Mouse (Mus musculus) midbrain, embryonic 11.5 days (tissue): ENCODE data around the gene Phf12. TPM values are rescaled to one million over a fixed set of nuclear protein-coding genes. Genes with fewer than 3 reads are reported as not detected.

Experiments used
- ATAC-seq: fragments of 200-750 bp; cut with Nextera tagmentation; 2 replicates; pipeline ENCODE4 v1.8.0; 2017; ENCODE audit warnings: moderate TSS enrichment, moderate library complexity; ENCODE audit not compliant: low FRiP score
- DNase-seq: peaks from one replicate; pipeline ENCODE4 v3.0.0; 2015; ENCODE audit warnings: low spot score; ENCODE audit errors: missing footprints
- H3K27ac ChIP-seq: fragments of 300-500 bp; sonication (generic); 2 replicates; pipeline ENCODE4 v1.5.1; 2014; ENCODE audit warnings: low read depth, low read length
- H3K27me3 ChIP-seq: fragments of 300-500 bp; sonication (generic); 2 replicates; pipeline ENCODE4 v1.6.1; 2014; ENCODE audit warnings: mild to moderate bottlenecking, low read length, moderate library complexity, mixed read lengths; ENCODE audit not compliant: control insufficient read depth, insufficient read depth
- H3K36me3 ChIP-seq: fragments of 300-500 bp; sonication (generic); 2 replicates; pipeline ENCODE4 v1.6.1; 2014; ENCODE audit warnings: mild to moderate bottlenecking, low read length, moderate library complexity, mixed read lengths; ENCODE audit not compliant: control insufficient read depth, insufficient read depth
- H3K4me1 ChIP-seq: fragments of 300-500 bp; sonication (generic); 2 replicates; pipeline ENCODE4 v1.6.1; 2014; ENCODE audit warnings: low read length; ENCODE audit not compliant: control insufficient read depth, insufficient read depth
- H3K4me2 ChIP-seq: fragments of 300-500 bp; sonication (generic); 2 replicates; pipeline ENCODE4 v1.6.1; 2014; ENCODE audit warnings: mild to moderate bottlenecking, moderate library complexity
- H3K4me3 ChIP-seq: fragments of 300-500 bp; sonication (generic); 2 replicates; pipeline ENCODE4 v1.5.1; 2014; ENCODE audit warnings: low read depth, low read length
- H3K9ac ChIP-seq: fragments of 300-500 bp; sonication (generic); 2 replicates; pipeline ENCODE4 v1.6.1; 2014; ENCODE audit warnings: low read length
- H3K9me3 ChIP-seq: fragments of 300-500 bp; sonication (generic); 2 replicates; pipeline ENCODE4 v1.6.1; 2016; ENCODE audit warnings: low read length; ENCODE audit not compliant: control insufficient read depth
- WGBS: fragments of 180-500 bp; shearing (Covaris S2); extraction: QIAGEN DNeasy Blood & Tissue Kit; methylation state at CpG from one replicate; pipeline ENCODE4 v1.1.7; 2014; 5-methylcytosine and 5-hydroxymethylcytosine counted together
- microRNA counts: library from miRNA; unstranded; fragments of <30 nt; microRNA quantifications from one replicate; lab custom pipeline; 2015
- microRNA-seq: library from miRNA; unstranded; fragments of <30 nt; microRNA quantifications from one replicate; pipeline ENCODE4, GENCODE M21; 2017
- polyA plus RNA-seq: library from polyadenylated mRNA; unstranded; fragments of >200 nt; fragmentation: Nextera tagmentation; extraction: Ambion mirVana; gene quantifications from 2 replicates; pipeline ENCODE4 v1.2.1, GENCODE M21; 2014

The Phf12 gene
- polyA plus RNA-seq, 1 experiment from 2014 or later: 18.0 TPM

- ATAC-seq (no peak), DNase-seq (no peak)
- Histone ChIP-seq H3K4me1 (no peaks in the 10 kb centered on the region), H3K9ac (no peak overlapping the region), H3K4me3 (no peak overlapping the region), H3K36me3 (peaks cover 13% of the 10 kb centered on the region), H3K27me3 (no peaks in the 10 kb centered on the region), H3K4me2 (no peak overlapping the region), H3K27ac (peak overlapping the region; percentile 27), H3K9me3 (no peaks in the 10 kb centered on the region)
- WGBS: 34% methylated on average over 6 of the region's 6 CpGs
Measured at GRCm38 (mm10) chr11:78072425-78073130, 90.0 kb downstream of the Phf12 start.

DNA sequence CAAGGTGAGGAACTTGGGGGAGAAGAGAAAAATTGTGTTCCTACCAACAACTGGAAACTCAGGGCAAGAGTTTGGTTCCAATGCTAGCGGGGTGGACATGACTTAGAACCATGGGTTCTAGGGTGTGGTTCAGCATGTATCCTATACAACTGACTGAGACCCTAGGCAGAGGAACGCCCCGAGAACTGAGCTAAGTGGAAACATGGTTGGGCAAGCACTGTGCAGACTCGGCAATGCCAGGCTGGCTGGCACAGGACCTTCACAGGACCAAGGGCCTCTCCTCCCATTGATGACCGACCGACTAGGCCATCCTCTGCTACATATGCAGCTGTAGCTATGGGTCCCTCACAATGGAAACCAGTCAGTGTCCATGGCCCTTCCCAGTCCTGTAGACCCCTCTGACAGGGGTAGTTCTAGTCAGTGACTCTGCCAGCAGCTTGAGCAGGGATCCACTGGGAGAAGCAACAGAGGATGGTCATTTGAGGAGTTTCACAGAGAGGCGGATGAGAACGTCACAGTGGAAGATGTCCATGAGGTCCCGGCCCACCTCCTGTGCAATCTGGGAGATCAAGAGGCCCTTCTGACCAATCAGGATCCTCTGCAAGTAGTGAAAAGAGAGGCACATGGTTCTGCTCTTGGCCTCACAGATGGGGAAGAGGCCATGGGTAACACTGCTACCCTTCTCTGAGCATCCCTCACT, 91.2 kb downstream of the Phf12 start:
- Histone ChIP-seq H3K4me1 (no peaks in the 10 kb centered on the region), H3K4me3 (no peak overlapping the region), H3K4me2 (no peak overlapping the region), H3K36me3 (peaks cover 13% of the 10 kb centered on the region), H3K27me3 (no peaks in the 10 kb centered on the region), H3K27ac (no peak overlapping the region), H3K9ac (no peak overlapping the region), H3K9me3 (no peaks in the 10 kb centered on the region)
- DNase-seq (no peak), ATAC-seq (no peak)
- 93% methylated on average over 9 of the region's 9 CpGs for WGBS

- no peak overlapping the region for H3K4me3 ChIP-seq
- H3K9me3 ChIP-seq: no peaks in the 10 kb centered on the region
- peaks cover 13% of the 10 kb centered on the region for H3K36me3 ChIP-seq
- H3K4me2 ChIP-seq: no peak overlapping the region
- ATAC-seq (no peak), DNase-seq (no peak)
- 96% methylated on average over 2 of the region's 2 CpGs for WGBS
- H3K9ac ChIP-seq: no peak overlapping the region
- H3K4me1 ChIP-seq: no peaks in the 10 kb centered on the region
- no peak overlapping the region for H3K27ac ChIP-seq
- no peaks in the 10 kb centered on the region for H3K27me3 ChIP-seq
Measured at GRCm38 (mm10) chr11:78074277-78074652, 91.7 kb downstream of the Phf12 start.

GRCm38 (mm10) chr11:78074666-78075065, 92.1 kb downstream of the Phf12 start:
- Histone ChIP-seq H3K36me3 (peaks cover 13% of the 10 kb centered on the region), H3K9ac (no peak overlapping the region), H3K4me2 (no peak overlapping the region), H3K4me1 (peaks cover 4% of the 10 kb centered on the region; the same call in 1 of the 2 replicates), H3K27ac (no peak overlapping the region), H3K9me3 (no peaks in the 10 kb centered on the region), H3K4me3 (no peak overlapping the region), H3K27me3 (no peaks in the 10 kb centered on the region)
- ATAC-seq: no peak
- 91% methylated on average over 4 of the region's 4 CpGs for WGBS
- no peak for DNase-seq

MicroRNAs encoded within 50 kb of the gene (microRNA counts, 519-probe panel; counts per million panel counts)
- microRNA mmu-miR-144 (lab: Ali Mortazavi, UCI) (4,822 counts per million, percentile 48 among the panel's probes with 10 or more counts), microRNA mmu-miR-451 (lab: Ali Mortazavi, UCI) (2,602 counts per million, percentile 7 among the panel's probes with 10 or more counts)

Small RNA genes within 50 kb of the gene (microRNA-seq; reads per million reads assigned to microRNA genes)
- gene Mir144: 96.5 reads per million, percentile 52 among the genes with 10 or more reads in this experiment
- not detected for gene Mir451a
- not detected for gene Mir451b

Other genes starting within 250 kb of the Phf12 start
- 22.6 and 23.8 TPM in 2 replicates for gene Myo18a, start 219.5 kb upstream of the Phf12 start, polyA plus RNA-seq
- 0.65 and 0.79 TPM in 2 replicates for gene Gm10277, start 195.0 kb upstream of the Phf12 start, polyA plus RNA-seq
- 12.1 and 12.6 TPM in 2 replicates for gene Pipox, start 88.7 kb upstream of the Phf12 start, polyA plus RNA-seq
- gene Sez6, start 52.0 kb upstream of the Phf12 start, polyA plus RNA-seq: 7.2 and 8.6 TPM in 2 replicates
- gene Dhrs13, start 49.5 kb downstream of the Phf12 start, polyA plus RNA-seq: 17.4 and 18.0 TPM in 2 replicates
- gene Flot2, start 55.2 kb downstream of the Phf12 start, polyA plus RNA-seq: 52.7 and 57.6 TPM in 2 replicates
- gene Eral1, start 97.6 kb downstream of the Phf12 start, polyA plus RNA-seq: 39.0 and 39.6 TPM in 2 replicates
- 26.5 and 26.6 TPM in 2 replicates for gene Fam222b, start 111.9 kb downstream of the Phf12 start, polyA plus RNA-seq
- gene Traf4, start 182.8 kb downstream of the Phf12 start, polyA plus RNA-seq: 72.0 and 79.7 TPM in 2 replicates
- 6.4 and 7.1 TPM in 2 replicates for gene Nek8, start 193.9 kb downstream of the Phf12 start, polyA plus RNA-seq
- 7.9 and 8.5 TPM in 2 replicates for gene Tlcd1, start 194.0 kb downstream of the Phf12 start, polyA plus RNA-seq
- 1,223 and 1,245 TPM in 2 replicates for gene Rpl23a, start 200.8 kb downstream of the Phf12 start, polyA plus RNA-seq
- gene Rab34, start 205.7 kb downstream of the Phf12 start, polyA plus RNA-seq: 54.7 and 55.1 TPM in 2 replicates
- 0.99 and 1.0 TPM in 2 replicates for gene Proca1, start 210.6 kb downstream of the Phf12 start, polyA plus RNA-seq